Mouse (Mus musculus) intestine, embryonic 14.5 days (tissue): ENCODE data around the gene Ube2l3. TPM values are rescaled to one million over a fixed set of nuclear protein-coding genes. Genes with fewer than 3 reads are reported as not detected.
A peak's percentile ranks its signal among the peaks of the same experiment; 100 is the strongest.

Source experiments
- ATAC-seq: fragments of 200-750 bp; cut with Nextera tagmentation; replicated peaks from 2 replicates; pipeline ENCODE4 v1.8.0; 2017; ENCODE audit warnings: low read depth, moderate number of reproducible peaks, moderate TSS enrichment, moderate library complexity; ENCODE audit not compliant: low FRiP score, low TSS enrichment
- DNase-seq: peaks from one replicate; pipeline ENCODE4 v3.0.0-alpha.2; 2018; ENCODE audit warnings: low spot score
- H3K27ac ChIP-seq: fragments of 300-500 bp; sonication (generic); 2 replicates; pipeline ENCODE4 v1.5.1; 2014; ENCODE audit warnings: low read depth, mild to moderate bottlenecking, control low read depth
- H3K27me3 ChIP-seq: fragments of 300-500 bp; sonication (generic); replicated peaks from 2 replicates; pipeline ENCODE4 v1.6.1; 2014; ENCODE audit warnings: low read length, control low read depth; ENCODE audit not compliant: control insufficient read depth, insufficient read depth
- H3K36me3 ChIP-seq: fragments of 300-500 bp; sonication (generic); 2 replicates; pipeline ENCODE4 v1.6.1; 2014; ENCODE audit warnings: low read length, control low read depth; ENCODE audit not compliant: control insufficient read depth, insufficient read depth
- H3K4me1 ChIP-seq: fragments of 300-500 bp; sonication (generic); replicated peaks from 2 replicates; pipeline ENCODE4 v1.6.1; 2014; ENCODE audit warnings: low read length, control low read depth, mixed read lengths; ENCODE audit not compliant: control insufficient read depth, insufficient read depth
- H3K4me2 ChIP-seq: fragments of 300-500 bp; sonication (generic); 2 replicates; pipeline ENCODE4 v1.6.1; 2014; ENCODE audit warnings: low read length
- H3K4me3 ChIP-seq: fragments of 300-500 bp; sonication (generic); 2 replicates; pipeline ENCODE4 v1.5.1; 2014; ENCODE audit warnings: low read depth, low read length, control low read depth, mixed read lengths
- H3K9ac ChIP-seq: fragments of 300-500 bp; sonication (generic); 2 replicates; pipeline ENCODE4 v1.6.1; 2014; ENCODE audit warnings: mild to moderate bottlenecking, low read length
- H3K9me3 ChIP-seq: fragments of 300-500 bp; sonication (generic); 2 replicates; pipeline ENCODE4 v1.6.1; 2016; ENCODE audit warnings: low read length, control low read depth; ENCODE audit not compliant: control insufficient read depth
- WGBS: fragments of 180-500 bp; shearing (Covaris S2); extraction: QIAGEN DNeasy Blood & Tissue Kit; methylation state at CpG from one replicate; pipeline ENCODE4 v1.1.7; 2014; 5-methylcytosine and 5-hydroxymethylcytosine counted together
- polyA plus RNA-seq: library from polyadenylated mRNA; unstranded; fragments of >200 nt; fragmentation: Nextera tagmentation; extraction: Ambion mirVana; gene quantifications from 2 replicates; pipeline ENCODE4 v1.2.1, GENCODE M21; 2014

Gene Ube2l3
- polyA plus RNA-seq, 1 experiment from 2014 or later, result 345 TPM

DNA sequence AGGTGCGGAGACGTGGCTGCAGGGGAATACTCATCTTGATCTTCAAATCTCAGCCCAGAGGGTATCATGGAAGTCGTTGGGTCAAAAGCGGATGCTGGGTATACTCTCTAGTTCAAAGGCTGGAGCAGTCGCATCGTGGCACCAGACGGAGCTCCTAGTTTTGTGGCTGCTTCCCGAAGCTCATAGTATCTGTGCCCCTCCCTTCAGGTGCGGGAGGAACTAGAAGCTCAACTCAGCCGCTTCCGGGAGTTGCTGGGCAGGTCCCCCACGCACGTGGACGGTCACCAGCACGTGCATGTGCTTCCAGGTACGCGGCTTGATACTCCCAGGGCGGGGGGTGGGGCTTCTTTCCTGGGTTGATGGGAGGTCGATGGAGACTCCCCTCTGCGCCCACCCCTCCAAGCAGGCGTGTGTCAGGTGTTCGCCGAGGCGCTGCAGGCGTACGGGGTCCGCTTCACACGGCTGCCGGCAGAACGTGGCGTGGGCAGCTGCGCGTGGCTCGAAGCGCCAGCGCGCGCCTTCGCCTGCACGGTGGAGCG, 55.0 kb downstream of the Ube2l3 start:
- Histone ChIP-seq H3K27ac (no peak overlapping the region), H3K27me3 (0 out of 2 replicates have a peak, but pooled peaks cover 3% of the 10 kb centered on the region), H3K36me3 (peaks cover 5% of the 10 kb centered on the region), H3K4me2 (peak overlapping the region; percentile 99), H3K9me3 (no peaks in the 10 kb centered on the region), H3K4me1 (peaks cover 13% of the 10 kb centered on the region), H3K9ac (peak overlapping the region; percentile 52), H3K4me3 (peak overlapping the region; percentile 61)
- DNase-seq (peak; percentile 83), ATAC-seq (peak; percentile 40)
- WGBS, result under 1% methylated on average over 41 of the region's 41 CpGs

DNA sequence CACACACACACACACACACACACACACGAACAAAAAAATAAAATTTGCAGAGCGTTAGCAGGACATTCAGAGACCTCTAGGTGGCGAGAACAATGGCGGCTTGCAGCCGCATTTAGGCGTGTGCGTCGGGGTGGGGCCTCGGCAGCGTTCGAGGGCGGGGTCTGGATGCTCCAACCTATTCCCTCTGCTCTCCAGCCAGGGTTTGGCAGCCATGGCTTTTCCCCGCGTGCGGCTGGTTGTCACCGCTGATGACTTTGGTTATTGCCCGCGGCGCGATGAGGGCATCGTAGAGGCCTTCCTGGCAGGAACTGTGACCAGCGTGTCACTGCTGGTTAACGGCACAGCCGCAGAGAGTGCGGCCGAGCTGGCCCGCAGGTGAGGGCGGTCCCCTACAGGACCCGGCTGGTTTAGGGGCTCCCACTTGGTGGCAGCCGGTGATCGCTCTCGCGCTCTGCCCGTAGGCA, 55.6 kb downstream of the Ube2l3 start, which contains the start of gene Ccdc116:
Gene Ccdc116 (minus strand): TSS at position 458 of the 464 bp plus-strand sequence.
- no peaks in the 10 kb centered on the region for H3K36me3 ChIP-seq
- H3K9ac ChIP-seq, result peak within 1 kb of the TSS; percentile 52
- H3K27ac ChIP-seq, result no peak within 1 kb of the TSS
- H3K27me3 ChIP-seq, result 0 out of 2 replicates have a peak, but pooled peaks cover 3% of the 10 kb centered on the region
- H3K4me1 ChIP-seq, result peaks cover 13% of the 10 kb centered on the region
- DNase-seq (peak; percentile 91), ATAC-seq (peak; percentile 80)
- under 1% methylated on average over 34 of the region's 34 CpGs for WGBS
- H3K4me3 ChIP-seq, result peak within 1 kb of the TSS; percentile 61
- H3K9me3 ChIP-seq, result no peaks in the 10 kb centered on the region
- H3K4me2 ChIP-seq, result peak within 1 kb of the TSS; percentile 99

DNA sequence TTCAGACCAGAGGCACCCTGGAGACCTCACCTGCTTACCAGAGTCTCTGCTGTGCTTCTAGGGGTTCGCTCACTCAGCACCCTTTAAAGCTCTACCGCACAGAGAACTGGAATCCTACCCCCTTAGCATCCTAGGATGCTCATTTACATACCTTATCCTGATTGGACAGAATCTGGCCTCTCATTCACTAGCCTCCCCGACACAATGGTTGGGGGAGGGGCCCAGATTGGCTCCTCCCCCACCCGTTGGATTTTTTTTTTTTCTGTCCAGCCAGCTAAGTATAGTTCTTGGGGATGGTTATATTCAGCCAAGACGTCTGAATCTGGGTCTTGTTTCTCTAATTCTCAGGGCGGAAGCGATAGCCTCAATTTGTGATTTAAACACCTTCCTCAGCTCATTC, 58.1 kb downstream of the Ube2l3 start, which contains the start of gene Ydjc:
Gene Ydjc (plus strand): TSS at position 283 of the 400 bp plus-strand sequence.
- no peak within 1 kb of the TSS for H3K4me2 ChIP-seq
- no peaks in the 10 kb centered on the region for H3K36me3 ChIP-seq
- no peak within 1 kb of the TSS for H3K27ac ChIP-seq
- no peak for ATAC-seq
- 20% methylated on average over 7 of the region's 7 CpGs for WGBS
- no peak within 1 kb of the TSS for H3K9ac ChIP-seq
- DNase-seq, result no peak
- no peaks in the 10 kb centered on the region for H3K9me3 ChIP-seq
- peaks cover 13% of the 10 kb centered on the region for H3K4me1 ChIP-seq
- 0 out of 2 replicates have a peak, but pooled peaks cover 3% of the 10 kb centered on the region for H3K27me3 ChIP-seq
- no peak within 1 kb of the TSS for H3K4me3 ChIP-seq

DNA sequence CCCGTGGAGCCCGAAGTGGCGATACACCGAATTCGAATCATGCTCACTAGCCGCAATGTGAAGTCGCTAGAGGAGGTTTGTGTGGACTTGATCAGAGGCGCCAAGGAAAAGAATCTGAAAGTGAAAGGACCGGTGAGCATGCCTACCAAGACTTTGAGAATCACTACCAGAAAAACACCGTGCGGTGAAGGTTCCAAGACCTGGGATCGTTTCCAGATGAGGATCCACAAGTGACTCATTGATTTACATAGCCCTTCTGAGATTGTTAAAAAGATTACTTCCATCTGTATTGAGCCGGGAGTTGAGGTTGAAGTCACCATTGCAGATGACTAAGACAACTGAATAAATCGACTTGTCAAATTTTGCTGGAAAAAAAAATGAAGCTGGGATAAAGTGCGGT, 65.1 kb downstream of the Ube2l3 start:
- Histone ChIP-seq H3K9me3 (no peaks in the 10 kb centered on the region), H3K4me3 (no peak overlapping the region), H3K4me2 (no peak overlapping the region), H3K36me3 (no peaks in the 10 kb centered on the region), H3K27ac (no peak overlapping the region), H3K4me1 (peaks cover 5% of the 10 kb centered on the region; the same call in 1 of the 2 replicates), H3K27me3 (no peaks in the 10 kb centered on the region), H3K9ac (no peak overlapping the region)
- DNase-seq (no peak), ATAC-seq (no peak)
- WGBS, result 84% methylated on average over 15 of the region's 15 CpGs

DNA sequence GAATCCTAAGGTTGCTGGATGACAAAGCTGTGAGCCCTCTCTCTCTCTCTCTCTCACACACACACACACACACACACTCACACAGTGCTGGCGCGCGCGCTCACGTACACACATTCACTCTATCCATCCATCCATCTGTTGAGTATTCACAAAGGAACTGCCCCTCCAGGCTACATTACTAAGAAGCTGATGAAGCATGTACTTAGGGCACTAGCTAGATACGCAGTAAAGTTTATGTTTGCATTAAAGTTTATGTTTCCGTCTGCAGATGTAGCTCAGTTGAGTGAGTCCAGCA, 69.6 kb downstream of the Ube2l3 start:
- H3K4me3 ChIP-seq, result peak overlapping the region; percentile 78
- H3K4me2 ChIP-seq, result peak overlapping the region; percentile 96
- DNase-seq (peak; percentile 56), ATAC-seq (no peak)
- H3K4me1 ChIP-seq, result peaks cover 12% of the 10 kb centered on the region
- 0 out of 2 replicates have a peak, but pooled peaks cover 6% of the 10 kb centered on the region for H3K36me3 ChIP-seq
- peak overlapping the region; percentile 57 for H3K9ac ChIP-seq
- H3K27ac ChIP-seq, result peak overlapping the region; percentile 62; the same call in 1 of the 2 replicates
- H3K27me3 ChIP-seq, result no peaks in the 10 kb centered on the region
- H3K9me3 ChIP-seq, result no peaks in the 10 kb centered on the region
- 20% methylated on average over 7 of the region's 7 CpGs for WGBS

DNA sequence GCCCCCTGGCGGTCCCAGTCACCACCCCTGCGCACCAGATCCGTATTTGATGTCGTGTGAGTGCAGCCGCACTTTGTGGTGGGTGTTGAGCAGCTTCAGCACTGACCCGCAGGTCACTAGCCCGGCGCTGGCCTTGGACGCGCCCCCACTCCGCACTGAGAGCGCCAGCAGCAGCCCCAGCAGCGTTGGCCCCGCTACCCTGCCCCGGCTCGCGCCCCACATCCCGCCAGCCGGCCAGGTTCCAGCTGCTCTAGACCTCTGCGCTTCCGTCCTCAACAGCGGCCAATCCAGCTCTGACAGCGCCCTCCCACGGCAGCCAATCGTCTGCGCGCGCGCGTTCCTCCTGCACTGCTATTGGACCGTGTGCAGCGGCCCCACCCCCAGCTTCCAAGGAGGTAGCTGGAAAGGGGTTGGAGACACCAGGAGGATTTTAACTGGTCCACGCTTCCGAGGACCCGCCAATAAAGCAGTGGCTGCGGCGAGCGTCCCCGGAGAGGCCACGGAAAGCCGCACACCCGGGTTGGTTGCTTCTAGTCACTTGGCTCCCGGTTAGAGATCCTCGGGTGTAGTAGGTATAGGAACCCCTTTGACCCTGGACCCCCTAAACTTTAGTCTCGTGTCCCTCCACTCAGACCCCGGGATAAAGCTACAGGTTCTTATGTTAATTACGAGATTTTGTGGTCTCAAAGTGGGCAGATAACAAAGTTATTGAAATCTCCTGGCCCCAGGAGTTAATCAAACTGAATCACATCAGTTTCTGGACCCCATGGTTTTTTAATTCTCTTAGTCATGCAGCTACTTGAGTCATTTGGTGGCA, 70.2 kb downstream of the Ube2l3 start, which contains the start of gene Sdf2l1:
Gene Sdf2l1 (minus strand): TSS at position 295 of the 817 bp plus-strand sequence.
- no peaks in the 10 kb centered on the region for H3K27me3 ChIP-seq
- DNase-seq (peak; percentile 98), ATAC-seq (peak; percentile 99)
- peak within 1 kb of the TSS; percentile 78 for H3K4me3 ChIP-seq
- peak within 1 kb of the TSS; percentile 72 for H3K9ac ChIP-seq
- WGBS, result under 1% methylated on average over 47 of the region's 47 CpGs
- H3K4me2 ChIP-seq, result peak within 1 kb of the TSS; percentile 96
- peaks cover 12% of the 10 kb centered on the region for H3K4me1 ChIP-seq
- H3K9me3 ChIP-seq, result no peaks in the 10 kb centered on the region
- 0 out of 2 replicates have a peak, but pooled peaks cover 6% of the 10 kb centered on the region for H3K36me3 ChIP-seq
- peak within 1 kb of the TSS; percentile 62 for H3K27ac ChIP-seq

DNA sequence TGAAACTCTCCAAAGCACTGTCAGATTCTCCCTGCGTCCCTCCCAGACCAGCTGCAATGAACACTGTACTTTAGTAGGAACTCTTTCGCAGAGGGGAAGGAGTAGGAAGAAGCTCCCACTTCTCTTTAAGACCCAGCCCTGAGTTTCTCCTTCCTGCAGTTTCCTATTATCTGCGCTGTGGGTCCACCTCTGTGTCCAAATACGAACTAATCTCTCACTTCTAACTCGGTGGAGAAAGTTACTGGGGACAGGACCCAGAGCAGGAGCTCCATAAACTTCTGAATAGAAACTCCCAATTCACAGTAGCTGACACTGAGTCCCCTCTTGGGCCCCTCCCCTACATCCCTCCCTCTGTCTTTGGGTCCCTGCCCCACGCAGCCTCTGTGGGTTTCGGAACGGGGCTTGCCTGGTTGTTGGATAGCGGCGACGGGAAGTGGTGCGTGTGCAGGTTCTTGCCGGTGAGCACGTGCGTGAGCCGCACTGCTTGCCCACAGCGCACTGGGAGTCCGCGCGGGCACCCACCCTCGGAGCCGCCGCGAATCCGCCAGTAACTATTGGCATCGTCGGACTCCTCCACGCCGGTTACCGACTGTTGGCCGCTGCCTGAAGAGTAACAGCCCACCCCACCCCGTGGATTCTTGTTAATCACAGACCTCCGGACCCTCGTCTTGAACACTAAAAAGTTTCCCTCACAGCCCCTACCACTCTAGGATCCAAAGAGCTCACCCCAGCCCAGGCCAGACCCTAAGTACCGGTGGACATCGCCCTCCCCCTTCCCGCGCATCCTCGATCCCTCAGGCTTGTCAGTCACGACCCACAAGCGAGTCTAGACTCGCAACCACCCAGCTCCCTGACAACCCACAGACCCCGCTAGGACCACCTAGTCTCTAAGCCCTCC, 71.0 kb downstream of the Ube2l3 start:
- WGBS, result 3% methylated on average over 43 of the region's 43 CpGs
- Histone ChIP-seq H3K27me3 (no peaks in the 10 kb centered on the region), H3K9me3 (no peaks in the 10 kb centered on the region), H3K27ac (peak overlapping the region; percentile 57), H3K4me1 (peaks cover 12% of the 10 kb centered on the region), H3K4me2 (peak overlapping the region; percentile 96), H3K9ac (peak overlapping the region; percentile 72), H3K36me3 (0 out of 2 replicates have a peak, but pooled peaks cover 6% of the 10 kb centered on the region), H3K4me3 (peak overlapping the region; percentile 78)
- DNase-seq (no peak), ATAC-seq (no peak)

DNA sequence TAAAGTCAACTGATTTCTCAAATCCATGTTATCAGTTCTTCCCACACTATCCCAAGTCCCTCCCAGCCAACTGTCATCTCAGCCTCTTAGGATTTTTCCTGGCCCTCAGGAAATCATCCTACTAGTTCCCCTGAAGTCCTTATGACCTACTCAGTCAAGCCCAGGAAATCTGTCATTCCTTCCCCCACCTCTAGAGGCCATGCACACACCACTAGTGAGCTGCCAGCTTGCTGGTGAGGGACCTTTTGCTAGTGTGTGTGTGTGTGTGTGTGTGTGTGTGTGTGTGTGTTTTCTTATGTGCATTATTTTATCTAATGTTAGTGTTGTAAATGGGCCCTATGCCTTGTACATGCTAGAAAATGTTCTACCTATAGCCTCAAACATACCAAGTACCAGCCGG, 75.2 kb downstream of the Ube2l3 start:
- H3K27ac ChIP-seq, result no peak overlapping the region
- WGBS, result 97% methylated on average over 1 of the region's 1 CpGs
- H3K4me3 ChIP-seq, result no peak overlapping the region
- peaks cover 19% of the 10 kb centered on the region for H3K4me1 ChIP-seq
- no peak overlapping the region for H3K4me2 ChIP-seq
- no peaks in the 10 kb centered on the region for H3K9me3 ChIP-seq
- no peak overlapping the region for H3K9ac ChIP-seq
- no peak for DNase-seq
- no peak for ATAC-seq
- no peaks in the 10 kb centered on the region for H3K27me3 ChIP-seq
- H3K36me3 ChIP-seq, result peaks cover 10% of the 10 kb centered on the region
